22 mouse cellular contexts compared by ENCODE assay signal in genomic region chr5:103813997-103814542, GRCm38 (mm10).
DNase-seq lines count a peak whose midpoint lies in the region; TF ChIP-seq lines count a peak whose summit lies in the region.
"Had no signal": no experiment of that assay in that cellular context is flagged by ENCODE, and none has a peak within 500 bp of the region (broad histone marks: within the 10 kb centered on the region; RNA-seq: fewer than 3 reads in every experiment).

No protein-coding gene starts in this region.

- no peak for TF ChIP-seq CTCF in gastrocnemius, adult 2 months (IDR thresholded peaks at IDR 0.05)
- TF ChIP-seq CTCF in layer of hippocampus, adult 2 months (conservative IDR thresholded peaks at IDR 0.05): no peak
- TF ChIP-seq CTCF in small intestine, adult 2 months (IDR thresholded peaks at IDR 0.05; ENCODE audit: extremely low read depth, insufficient read length, insufficient replicate concordance, low read depth, low read length): no peak

- intact Hi-C loops in gastrocnemius, adult 2 months (cut with DNase I): loop anchor here (10.0 kb wide), 1 partner anchor 59 kb away; no protein-coding TSS in a partner anchor

- in situ Hi-C loops in ES-E14 (cut with MboI; ENCODE audit: low sequenced_read_pairs in 2 of 2, unreplicated experiment in 2 of 2): no loop called here

- H3K27me3 ChIP-seq in small intestine, adult 2 months (ENCODE audit: control insufficient read depth, insufficient read depth, low read length): no peaks in the 10 kb centered on the region
- H3K27me3 ChIP-seq: embryonic facial prominence, embryonic 15.5 days; limb, embryonic 15.5 days; megakaryocyte, embryonic 14.5 days; midbrain, embryonic 15.5 days; neural tube, embryonic 15.5 days had no signal

- no peaks in the 10 kb centered on the region; the same call in 1 of the 2 replicates for H3K36me3 ChIP-seq in ES-E14 (ENCODE audit: control insufficient read depth, insufficient read depth, low read length, poor library complexity, severe bottlenecking)
- peaks cover 12% of the 10 kb centered on the region for H3K36me3 ChIP-seq in small intestine, adult 2 months (ENCODE audit: control insufficient read depth, insufficient read depth, low read length)
- H3K36me3 ChIP-seq: embryonic facial prominence, embryonic 15.5 days; limb, embryonic 15.5 days; midbrain, embryonic 15.5 days; neural tube, embryonic 15.5 days had no signal

- 37% methylated on average over 12 of the region's 12 CpGs for WGBS in small intestine, adult 2 months

- no peak overlapping the region for H3K4me3 ChIP-seq in gastrocnemius, adult 2 months
- no peak overlapping the region for H3K4me3 ChIP-seq in layer of hippocampus, adult 2 months
- H3K4me3 ChIP-seq in ES-E14 (ENCODE audit: insufficient read depth in 1 of 2, low read depth in 1 of 2, low read length in 2 of 2, poor library complexity in 1 of 2, severe bottlenecking in 1 of 2): peak overlapping the region in 1 of 2 experiments; percentile 1; a peak in 1 of 4 replicates
- H3K4me3 ChIP-seq in small intestine, adult 2 months (ENCODE audit: low read depth, low read length): no peak overlapping the region
- H3K4me3 ChIP-seq: embryonic facial prominence, embryonic 15.5 days; forebrain, embryonic 10.5 days; limb, embryonic 15.5 days; megakaryocyte, embryonic 14.5 days; midbrain, embryonic 15.5 days; neural tube, embryonic 15.5 days had no signal

- no peaks in the 10 kb centered on the region for H3K9me3 ChIP-seq in ES-E14 (ENCODE audit: control insufficient read depth, insufficient read depth, low read depth, low read length)
- H3K9me3 ChIP-seq: embryonic facial prominence, embryonic 15.5 days; forebrain, embryonic 10.5 days; limb, embryonic 15.5 days; megakaryocyte, embryonic 14.5 days; midbrain, embryonic 15.5 days; neural tube, embryonic 15.5 days had no signal

- no peak for TF ChIP-seq POLR2A in small intestine, adult 2 months (IDR thresholded peaks at IDR 0.05; ENCODE audit: low read depth, low read length)

- no peak overlapping the region; the same call in 1 of the 2 replicates for H3K9ac ChIP-seq in ES-E14 (ENCODE audit: insufficient read depth, low read depth, low read length, poor library complexity, severe bottlenecking)
- H3K9ac ChIP-seq: embryonic facial prominence, embryonic 15.5 days; hindbrain, embryonic 14.5 days; limb, embryonic 15.5 days; midbrain, embryonic 15.5 days; neural tube, embryonic 15.5 days had no signal

- H3K4me1 ChIP-seq in ES-E14 (ENCODE audit: control insufficient read depth in 2 of 2, insufficient read depth in 2 of 2, low read length in 2 of 2, poor library complexity in 1 of 2): peaks cover 19 to 23% of the 10 kb centered on the region in 2 experiments
- peaks cover 24% of the 10 kb centered on the region for H3K4me1 ChIP-seq in small intestine, adult 2 months (ENCODE audit: control insufficient read depth, insufficient read depth, insufficient read length, low read length)
- H3K4me1 ChIP-seq: embryonic facial prominence, embryonic 15.5 days; limb, embryonic 15.5 days; midbrain, embryonic 15.5 days had no signal

- H3K27ac ChIP-seq in gastrocnemius, adult 2 months: peak overlapping the region; percentile 69
- peak overlapping the region; percentile 59 for H3K27ac ChIP-seq in layer of hippocampus, adult 2 months
- H3K27ac ChIP-seq in ES-E14 (ENCODE audit: insufficient read depth, low read depth, low read length, poor library complexity, severe bottlenecking): peak overlapping the region; percentile 37; the same call in 1 of the 2 replicates
- H3K27ac ChIP-seq in small intestine, adult 2 months (ENCODE audit: insufficient read depth, low read depth, low read length): peak overlapping the region; percentile 73
- H3K27ac ChIP-seq: embryonic facial prominence, embryonic 15.5 days; forebrain, embryonic 10.5 days; hindbrain, embryonic 14.5 days; limb, embryonic 15.5 days; midbrain, embryonic 15.5 days; neural tube, embryonic 15.5 days had no signal

- no peak for DNase-seq in gastrocnemius, adult 2 months
- no peak for DNase-seq in gastrocnemius, adult 18-20 months (ENCODE audit: low spot score)
- no peak for DNase-seq in layer of hippocampus, adult 2 months (ENCODE audit: low spot score in 2 of 2)
- no peak for DNase-seq in layer of hippocampus, postnatal 25 days (ENCODE audit: extremely low spot score in 1 of 2, low spot score in 1 of 2)
- DNase-seq in ES-E14 (ENCODE audit: low read depth, low spot score): no peak
- no peak for DNase-seq in adrenal gland, postnatal 4 days (ENCODE audit: low spot score in 2 of 2)
- no peak for DNase-seq in thymus, postnatal 25 days
- DNase-seq: adrenal gland, postnatal 36 days; cerebellum, adult 18-20 months; cerebellum, postnatal 25 days; gastrocnemius, postnatal 10 days; heart, postnatal 36 days; kidney, adult 18-20 months; thymus, postnatal 14 days had no signal

TF ChIP-seq in ES-E14, 5 proteins besides CTCF, POLR2A, EP300 and RAD21:
- TF ChIP-seq CHD2 (IDR thresholded peaks at IDR 0.05; ENCODE audit: low read depth, low read length): no peak
- TF ChIP-seq ZNF384 (IDR thresholded peaks at IDR 0.05; ENCODE audit: low read depth, low read length): no peak
